Mouse (Mus musculus): ENCODE data around the gene Tssc4. TPM values are rescaled to one million over a fixed set of nuclear protein-coding genes. Genes with fewer than 3 reads are reported as not detected.

The Tssc4 gene
- polyA plus RNA-seq, 2 experiments: 65.0 to 130 TPM

DNA sequence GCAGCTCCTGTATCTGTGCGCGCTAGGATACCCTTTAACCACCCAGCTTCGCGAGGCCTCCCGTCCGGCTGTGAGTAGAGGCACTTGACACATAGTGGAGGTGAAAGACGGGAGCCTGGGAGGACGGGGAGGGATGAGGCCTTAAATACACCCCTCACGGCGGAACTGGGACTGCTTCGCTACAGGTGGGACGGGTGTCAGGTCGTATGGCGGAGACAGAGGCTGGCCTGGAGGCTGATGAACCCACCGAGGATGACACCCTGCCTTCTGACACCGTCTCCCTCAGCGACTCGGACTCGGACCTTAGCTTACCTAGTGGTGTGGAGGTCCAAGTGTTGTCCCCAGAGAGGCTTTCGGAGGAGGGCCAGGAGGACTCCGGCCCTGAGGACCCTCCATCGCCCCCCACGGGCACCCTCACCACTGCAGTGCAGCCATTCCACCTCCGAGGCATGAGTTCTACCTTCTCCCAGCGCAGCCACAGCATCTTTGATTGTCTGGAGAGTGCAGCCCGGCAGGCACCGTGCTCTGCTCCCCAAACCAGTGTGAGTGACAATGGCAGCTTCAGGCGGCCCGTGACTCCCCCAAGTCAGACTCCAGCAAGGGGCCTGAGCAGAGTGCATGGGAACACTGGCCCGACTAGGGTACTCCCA is 827 bp downstream of the Tssc4 start:
- 0 out of 2 replicates have a peak, but pooled peaks have one; percentile 29 for TF ChIP-seq POLR2A (IDR thresholded peaks at IDR 0.05; ENCODE audit: borderline replicate concordance, extremely low read depth, insufficient read depth, insufficient read length)
- Histone ChIP-seq H3K9ac (ENCODE audit: low read depth, low read length, severe bottlenecking) (peak overlapping the region; percentile 89), H3K36me3 (ENCODE audit: control insufficient read depth, insufficient read depth, low read length) (peaks cover 60% of the 10 kb centered on the region), H3K4me3 (replicated peaks; ENCODE audit: low read length) (peak overlapping the region; percentile 69), H3K4me1 (ENCODE audit: control insufficient read depth, insufficient read depth, low read length) (peaks cover 12% of the 10 kb centered on the region), H3K27ac (replicated peaks; ENCODE audit: low read depth, low read length) (peak overlapping the region; percentile 88), H3K9me3 (ENCODE audit: control insufficient read depth, low read length) (no peaks in the 10 kb centered on the region), H3K27me3 (ENCODE audit: control insufficient read depth, insufficient read depth, low read length) (no peaks in the 10 kb centered on the region), H3K4me2 (replicated peaks; ENCODE audit: low read depth, low read length, severe bottlenecking) (peak overlapping the region; percentile 89)
- ATAC-seq (ENCODE audit: low FRiP score, low read depth) (no peak), DNase-seq (ENCODE audit: low spot score) (no peak)
- WGBS: 13% methylated on average over 26 of the region's 30 CpGs

DNA sequence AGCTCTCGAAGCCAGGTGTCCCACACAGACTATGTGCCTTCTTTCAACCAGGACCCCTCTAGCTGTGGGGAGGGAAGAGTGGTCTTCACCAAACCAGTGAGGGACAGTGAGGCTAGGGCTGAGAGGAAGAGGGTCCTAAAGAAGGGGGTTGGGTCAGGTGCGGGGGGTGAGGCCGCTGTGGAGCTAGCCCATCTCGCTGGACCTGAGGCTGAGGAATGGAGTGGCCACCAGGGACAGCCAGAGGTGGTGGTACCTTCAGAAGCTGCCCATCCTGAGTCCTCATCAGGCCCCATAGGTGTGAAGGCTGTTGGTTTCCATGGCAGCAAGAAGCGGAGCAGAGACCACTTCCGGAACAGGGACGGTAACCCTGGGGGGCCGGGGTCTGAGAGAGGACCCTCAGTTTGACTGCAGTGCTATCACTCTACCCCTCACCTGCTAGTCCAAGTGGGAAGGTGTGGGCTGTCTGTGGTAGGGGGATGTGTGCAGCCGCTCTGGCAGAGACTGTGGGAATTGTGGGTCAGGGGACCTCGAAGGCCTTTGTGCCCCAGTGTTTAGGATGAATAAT is 1.5 kb downstream of the Tssc4 start:
- TF ChIP-seq POLR2A (IDR thresholded peaks at IDR 0.05; ENCODE audit: borderline replicate concordance, extremely low read depth, insufficient read depth, insufficient read length): no peak; the same call in 1 of the 2 replicates
- Histone ChIP-seq H3K4me1 (ENCODE audit: control insufficient read depth, insufficient read depth, low read length) (peaks cover 12% of the 10 kb centered on the region), H3K4me2 (replicated peaks; ENCODE audit: low read depth, low read length, severe bottlenecking) (peak overlapping the region; percentile 89), H3K27ac (replicated peaks; ENCODE audit: low read depth, low read length) (peak overlapping the region; percentile 88; the same call in 1 of the 2 replicates), H3K27me3 (ENCODE audit: control insufficient read depth, insufficient read depth, low read length) (no peaks in the 10 kb centered on the region), H3K36me3 (ENCODE audit: control insufficient read depth, insufficient read depth, low read length) (peaks cover 56% of the 10 kb centered on the region), H3K9ac (ENCODE audit: low read depth, low read length, severe bottlenecking) (peak overlapping the region; percentile 89), H3K9me3 (ENCODE audit: control insufficient read depth, low read length) (no peaks in the 10 kb centered on the region), H3K4me3 (replicated peaks; ENCODE audit: low read length) (peak overlapping the region; percentile 69)
- 86% methylated on average over 10 of the region's 10 CpGs for WGBS
- ATAC-seq (ENCODE audit: low FRiP score, low read depth) (no peak), DNase-seq (ENCODE audit: low spot score) (no peak)

DNA sequence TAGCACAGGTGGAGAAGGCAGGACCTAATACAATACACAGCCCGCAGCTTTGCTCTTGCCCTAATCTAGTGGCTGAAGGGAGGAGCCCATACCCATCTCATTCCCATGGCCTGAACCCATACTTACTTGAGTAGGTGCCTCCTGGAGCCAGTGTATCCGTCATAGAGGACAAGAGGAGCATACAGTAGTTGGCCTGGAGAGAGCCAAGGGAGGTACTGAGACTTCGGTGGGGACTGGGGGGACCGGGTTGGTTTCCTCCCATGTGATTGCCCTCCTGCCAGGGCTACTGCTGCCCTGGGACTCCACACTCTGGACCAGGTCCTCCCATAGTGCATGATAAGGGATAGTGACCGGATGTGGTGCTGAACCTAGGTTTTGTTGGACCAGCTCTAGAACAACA is 3.6 kb downstream of the Tssc4 start:
- H3K9me3 ChIP-seq (ENCODE audit: control insufficient read depth, low read length): no peaks in the 10 kb centered on the region
- no peak for ATAC-seq (ENCODE audit: low FRiP score, low read depth)
- no peak overlapping the region for H3K4me3 ChIP-seq (replicated peaks; ENCODE audit: low read length)
- peaks cover 36% of the 10 kb centered on the region for H3K36me3 ChIP-seq (ENCODE audit: control insufficient read depth, insufficient read depth, low read length)
- 75% methylated on average over 5 of the region's 5 CpGs for WGBS
- no peak overlapping the region for H3K9ac ChIP-seq (ENCODE audit: low read depth, low read length, severe bottlenecking)
- no peak overlapping the region for H3K4me2 ChIP-seq (replicated peaks; ENCODE audit: low read depth, low read length, severe bottlenecking)
- peaks cover 12% of the 10 kb centered on the region for H3K4me1 ChIP-seq (ENCODE audit: control insufficient read depth, insufficient read depth, low read length)
- TF ChIP-seq POLR2A (IDR thresholded peaks at IDR 0.05; ENCODE audit: borderline replicate concordance, extremely low read depth, insufficient read depth, insufficient read length): no peak
- DNase-seq (ENCODE audit: low spot score): no peak
- H3K27ac ChIP-seq (replicated peaks; ENCODE audit: low read depth, low read length): no peak overlapping the region
- H3K27me3 ChIP-seq (ENCODE audit: control insufficient read depth, insufficient read depth, low read length): no peaks in the 10 kb centered on the region

DNA sequence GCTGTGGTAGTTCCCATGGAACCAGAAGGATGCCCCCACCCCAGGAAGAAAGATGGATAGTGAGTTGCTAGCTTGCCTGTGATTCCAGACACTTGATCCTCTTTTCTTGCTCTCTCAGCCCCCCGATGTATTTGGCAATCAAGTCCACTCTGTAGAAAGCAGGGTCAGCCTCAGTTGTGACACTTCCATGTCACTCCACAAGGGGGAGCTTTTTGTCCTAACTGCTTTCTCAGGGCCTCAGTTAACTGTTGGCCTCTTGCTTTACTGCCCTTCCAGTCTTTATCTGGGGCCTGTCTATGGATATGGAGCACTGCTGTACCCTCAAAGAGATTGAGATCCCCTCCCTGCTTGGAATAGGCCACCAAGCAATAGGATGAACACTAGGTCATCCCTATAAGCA is 4.0 kb downstream of the Tssc4 start:
- Histone ChIP-seq H3K4me2 (replicated peaks; ENCODE audit: low read depth, low read length, severe bottlenecking) (no peak overlapping the region), H3K27ac (replicated peaks; ENCODE audit: low read depth, low read length) (no peak overlapping the region), H3K9ac (ENCODE audit: low read depth, low read length, severe bottlenecking) (no peak overlapping the region), H3K9me3 (ENCODE audit: control insufficient read depth, low read length) (no peaks in the 10 kb centered on the region), H3K36me3 (ENCODE audit: control insufficient read depth, insufficient read depth, low read length) (peaks cover 36% of the 10 kb centered on the region), H3K27me3 (ENCODE audit: control insufficient read depth, insufficient read depth, low read length) (no peaks in the 10 kb centered on the region), H3K4me3 (replicated peaks; ENCODE audit: low read length) (no peak overlapping the region), H3K4me1 (ENCODE audit: control insufficient read depth, insufficient read depth, low read length) (peaks cover 11% of the 10 kb centered on the region)
- DNase-seq (ENCODE audit: low spot score) (peak; percentile 77), ATAC-seq (ENCODE audit: low FRiP score, low read depth) (no peak)
- WGBS: 65% methylated on average over 1 of the region's 1 CpGs
- TF ChIP-seq POLR2A (IDR thresholded peaks at IDR 0.05; ENCODE audit: borderline replicate concordance, extremely low read depth, insufficient read depth, insufficient read length): no peak

DNA sequence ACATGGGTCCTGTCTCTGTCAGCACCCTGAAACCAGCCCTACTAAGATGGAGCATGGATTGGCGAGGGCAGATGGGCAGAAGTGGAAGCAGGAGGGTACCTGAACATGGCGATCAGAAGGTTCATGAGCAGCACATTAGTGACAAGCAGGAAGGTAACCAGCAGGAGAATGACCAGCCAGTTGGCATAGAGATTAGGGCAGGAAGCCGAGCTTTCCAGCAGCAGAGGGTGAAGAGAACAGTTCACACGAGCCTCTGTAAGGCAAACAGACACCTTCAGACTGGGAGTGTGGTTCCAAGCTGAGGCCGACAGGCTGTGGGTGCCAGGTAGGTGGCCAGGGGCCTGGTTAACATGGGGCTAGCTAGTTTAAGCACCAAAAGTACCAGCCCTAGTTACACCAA is 6.3 kb downstream of the Tssc4 start:
- 75% methylated on average over 5 of the region's 5 CpGs for WGBS
- Histone ChIP-seq H3K27me3 (ENCODE audit: control insufficient read depth, insufficient read depth, low read length) (no peaks in the 10 kb centered on the region), H3K9me3 (ENCODE audit: control insufficient read depth, low read length) (no peaks in the 10 kb centered on the region), H3K4me3 (replicated peaks; ENCODE audit: low read length) (no peak overlapping the region), H3K27ac (replicated peaks; ENCODE audit: low read depth, low read length) (no peak overlapping the region), H3K4me1 (ENCODE audit: control insufficient read depth, insufficient read depth, low read length) (peaks cover 5% of the 10 kb centered on the region; the same call in 1 of the 2 replicates), H3K36me3 (ENCODE audit: control insufficient read depth, insufficient read depth, low read length) (peaks cover 55% of the 10 kb centered on the region), H3K9ac (ENCODE audit: low read depth, low read length, severe bottlenecking) (no peak overlapping the region), H3K4me2 (replicated peaks; ENCODE audit: low read depth, low read length, severe bottlenecking) (no peak overlapping the region)
- TF ChIP-seq POLR2A (IDR thresholded peaks at IDR 0.05; ENCODE audit: borderline replicate concordance, extremely low read depth, insufficient read depth, insufficient read length): no peak
- ATAC-seq (ENCODE audit: low FRiP score, low read depth) (no peak), DNase-seq (ENCODE audit: low spot score) (no peak)

Data from limb, embryonic 14.5 days (tissue).